Mouse (Mus musculus) neural tube, embryonic 14.5 days (tissue): Measurements from ENCODE around the gene Ces2a. TPM values are rescaled to one million over a fixed set of nuclear protein-coding genes. Genes with fewer than 3 reads are reported as not detected.

Source experiments
- microRNA-seq: library from miRNA; unstranded; fragments of <30 nt; microRNA quantifications from one replicate; pipeline ENCODE4, GENCODE M21; 2016
- polyA plus RNA-seq: library from polyadenylated mRNA; unstranded; fragments of >200 nt; fragmentation: Nextera tagmentation; extraction: Ambion mirVana; gene quantifications from 2 replicates; pipeline ENCODE4 v1.2.1, GENCODE M21; 2014

The Ces2a gene
- polyA plus RNA-seq, 1 experiment from 2014 or later = not detected

Small RNA genes lying within 50 kb of the gene (microRNA-seq; reads per million reads assigned to microRNA genes)
- gene Gm44328 = not detected

Other genes starting within 250 kb of the Ces2a start
- gene Terb1, start 224.1 kb upstream of the Ces2a start, polyA plus RNA-seq = 0.70 and 0.81 TPM in 2 replicates
- 102 and 117 TPM in 2 replicates for gene Nae1, start 199.4 kb upstream of the Ces2a start, polyA plus RNA-seq
- gene Car7, start 199.3 kb upstream of the Ces2a start, polyA plus RNA-seq = 1.6 and 2.2 TPM in 2 replicates
- 20.0 and 21.0 TPM in 2 replicates for gene Pdp2, start 142.6 kb upstream of the Ces2a start, polyA plus RNA-seq
- not detected in 2 replicates for gene Cdh16, start 109.6 kb upstream of the Ces2a start, polyA plus RNA-seq
- 1.6 and 3.6 TPM in 2 replicates for gene Rrad, start 102.7 kb upstream of the Ces2a start, polyA plus RNA-seq
- 108 and 120 TPM in 2 replicates for gene Ciao2b, start 92.0 kb upstream of the Ces2a start, polyA plus RNA-seq
- gene Ces2b, start 97.6 kb downstream of the Ces2a start, polyA plus RNA-seq = 0.07 and 0.18 TPM in 2 replicates
- not detected in 2 replicates for gene Ces2c, start 113.1 kb downstream of the Ces2a start, polyA plus RNA-seq
- gene Ces2e, start 192.3 kb downstream of the Ces2a start, polyA plus RNA-seq = not detected in 2 replicates
- gene Ces2f, start 213.4 kb downstream of the Ces2a start, polyA plus RNA-seq = not detected in 2 replicates
- not detected in 2 replicates for gene Ces2g, start 227.7 kb downstream of the Ces2a start, polyA plus RNA-seq